Mouse (Mus musculus) intestine, postnatal 0 days (tissue): ENCODE measurements at regions not wholly inside any gene's neighbourhood (a gene's known extent, or its start where the extent isn't known, plus 50 kb on each side); places are given as distances from the start of the nearest gene placed in this dataset.

Experiments
- ATAC-seq: fragments of 200-750 bp; cut with Nextera tagmentation; 2 replicates; pipeline ENCODE4 v1.8.0; 2017; ENCODE audit warnings: mild to moderate bottlenecking, moderate TSS enrichment, moderate library complexity
- H3K27ac ChIP-seq: fragments of 300-500 bp; sonication (generic); 2 replicates; pipeline ENCODE4 v1.5.1; 2014; ENCODE audit warnings: mild to moderate bottlenecking, low read depth, low read length, moderate library complexity
- H3K27me3 ChIP-seq: fragments of 300-500 bp; sonication (generic); replicated peaks from 2 replicates; pipeline ENCODE4 v1.6.1; 2014; ENCODE audit warnings: low read length, mixed read lengths; ENCODE audit not compliant: control insufficient read depth, insufficient read depth
- H3K36me3 ChIP-seq: fragments of 300-500 bp; sonication (generic); 2 replicates; pipeline ENCODE4 v1.6.1; 2014; ENCODE audit warnings: mild to moderate bottlenecking, moderate library complexity; ENCODE audit not compliant: control insufficient read depth, insufficient read depth
- H3K4me1 ChIP-seq: fragments of 300-500 bp; sonication (generic); replicated peaks from 2 replicates; pipeline ENCODE4 v1.6.1; 2014; ENCODE audit warnings: antibody characterized with exemption, low read length, mixed read lengths; ENCODE audit not compliant: control insufficient read depth, insufficient read depth
- H3K4me2 ChIP-seq: fragments of 300-500 bp; sonication (generic); replicated peaks from 2 replicates; pipeline ENCODE4 v1.6.1; 2014; ENCODE audit warnings: low read depth, mild to moderate bottlenecking, moderate library complexity
- H3K4me3 ChIP-seq: fragments of 300-500 bp; sonication (generic); 2 replicates; pipeline ENCODE4 v1.5.1; 2014; ENCODE audit warnings: low read depth, low read length
- H3K9ac ChIP-seq: fragments of 300-500 bp; sonication (generic); 2 replicates; pipeline ENCODE4 v1.6.1; 2014; ENCODE audit warnings: mild to moderate bottlenecking, low read depth, low read length
- H3K9me3 ChIP-seq: fragments of 300-500 bp; sonication (generic); 2 replicates; pipeline ENCODE4 v1.6.1; 2016; ENCODE audit warnings: mixed run types; ENCODE audit not compliant: control insufficient read depth
- CTCF ChIP-seq: sonication (generic); IDR thresholded peaks from 2 replicates; pipeline ENCODE4 v1.5.1; 2016; ENCODE audit warnings: low read depth, mild to moderate bottlenecking, control low read depth, antibody characterized with exemption, moderate library complexity
- WGBS: fragments of 180-500 bp; shearing (Covaris S2); extraction: QIAGEN DNeasy Blood & Tissue Kit; methylation state at CpG from one replicate; pipeline ENCODE4 v1.1.7; 2014; 5-methylcytosine and 5-hydroxymethylcytosine counted together

DNA sequence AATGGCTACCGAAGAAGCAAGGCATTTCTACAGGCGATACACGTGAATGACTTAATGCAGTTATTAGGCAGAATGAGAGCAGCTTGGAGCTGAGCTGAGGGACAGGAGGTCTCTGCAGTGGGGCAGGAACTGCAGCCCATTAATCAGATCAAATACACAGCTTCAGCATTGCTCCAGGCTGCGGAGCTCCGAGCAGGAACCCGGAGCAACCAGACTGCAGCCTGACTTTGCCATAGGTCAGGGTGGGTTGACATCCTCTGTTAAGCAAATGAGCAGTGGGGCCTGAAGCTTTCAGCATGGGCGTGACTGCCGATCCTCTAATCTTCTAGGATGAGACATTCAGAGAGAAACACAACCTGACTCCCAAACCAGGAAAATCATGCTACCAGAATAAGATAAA is 555.4 kb upstream of the Slc35b3 start:
- no peak overlapping the region for H3K27ac ChIP-seq
- WGBS: 64% methylated on average over 8 of the region's 8 CpGs
- H3K4me1 ChIP-seq: no peaks in the 10 kb centered on the region
- no peak overlapping the region for H3K4me3 ChIP-seq
- no peak overlapping the region for H3K4me2 ChIP-seq
- H3K36me3 ChIP-seq: no peaks in the 10 kb centered on the region
- ATAC-seq: no peak
- H3K9ac ChIP-seq: no peak overlapping the region
- H3K9me3 ChIP-seq: no peaks in the 10 kb centered on the region
- no peak for TF ChIP-seq CTCF
- H3K27me3 ChIP-seq: no peaks in the 10 kb centered on the region

DNA sequence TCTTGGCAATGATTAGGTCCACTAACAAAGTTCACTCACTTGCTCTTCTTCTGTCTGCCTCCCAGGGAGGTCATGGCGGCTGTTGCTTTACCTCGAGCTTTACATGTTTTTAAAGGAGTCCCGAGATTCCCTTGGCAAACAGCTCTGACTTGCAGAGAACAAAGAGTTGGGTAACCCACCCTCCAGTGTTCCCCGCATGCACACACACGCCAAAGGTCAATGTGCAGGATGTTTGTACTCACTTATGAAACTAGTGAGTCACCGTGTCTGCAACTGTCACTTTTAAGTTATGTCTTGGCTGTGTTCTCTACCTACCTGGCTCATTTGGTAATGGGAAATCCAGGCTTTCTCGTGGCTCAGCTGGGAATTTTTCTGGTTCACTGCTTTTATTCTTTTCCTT is 529.1 kb upstream of the Slc35b3 start:
- Histone ChIP-seq H3K4me3 (no peak overlapping the region), H3K36me3 (no peaks in the 10 kb centered on the region), H3K4me1 (no peaks in the 10 kb centered on the region), H3K9me3 (no peaks in the 10 kb centered on the region), H3K27ac (no peak overlapping the region), H3K4me2 (no peak overlapping the region), H3K9ac (no peak overlapping the region), H3K27me3 (no peaks in the 10 kb centered on the region)
- TF ChIP-seq CTCF: no peak
- no peak for ATAC-seq
- 58% methylated on average over 7 of the region's 7 CpGs for WGBS

DNA sequence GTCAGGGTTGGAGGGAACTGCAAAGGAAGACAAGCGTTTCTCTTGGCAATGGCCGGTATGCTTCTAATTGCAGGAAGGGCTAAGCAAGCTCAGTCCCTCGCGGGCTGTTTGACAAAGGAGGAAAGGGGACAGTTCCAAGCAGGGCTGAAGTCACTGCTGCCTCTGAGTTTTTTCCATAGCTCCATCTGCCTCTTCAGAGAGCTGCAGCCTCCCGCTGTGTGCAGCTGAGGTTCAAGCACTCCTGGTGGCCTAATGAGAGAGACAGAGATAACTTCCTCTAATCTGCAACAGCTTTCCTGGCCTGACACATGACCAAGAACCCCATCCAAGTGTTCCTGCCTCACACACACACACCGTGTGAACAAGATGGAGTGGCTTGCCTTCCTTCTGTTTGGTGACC is 511.9 kb upstream of the Slc35b3 start:
- H3K9me3 ChIP-seq: no peaks in the 10 kb centered on the region
- no peak overlapping the region for H3K9ac ChIP-seq
- H3K36me3 ChIP-seq: no peaks in the 10 kb centered on the region
- no peak overlapping the region for H3K4me3 ChIP-seq
- H3K4me1 ChIP-seq: no peaks in the 10 kb centered on the region
- no peak for ATAC-seq
- 53% methylated on average over 6 of the region's 6 CpGs for WGBS
- no peak for TF ChIP-seq CTCF
- no peak overlapping the region for H3K4me2 ChIP-seq
- H3K27ac ChIP-seq: no peak overlapping the region
- H3K27me3 ChIP-seq: no peaks in the 10 kb centered on the region

DNA sequence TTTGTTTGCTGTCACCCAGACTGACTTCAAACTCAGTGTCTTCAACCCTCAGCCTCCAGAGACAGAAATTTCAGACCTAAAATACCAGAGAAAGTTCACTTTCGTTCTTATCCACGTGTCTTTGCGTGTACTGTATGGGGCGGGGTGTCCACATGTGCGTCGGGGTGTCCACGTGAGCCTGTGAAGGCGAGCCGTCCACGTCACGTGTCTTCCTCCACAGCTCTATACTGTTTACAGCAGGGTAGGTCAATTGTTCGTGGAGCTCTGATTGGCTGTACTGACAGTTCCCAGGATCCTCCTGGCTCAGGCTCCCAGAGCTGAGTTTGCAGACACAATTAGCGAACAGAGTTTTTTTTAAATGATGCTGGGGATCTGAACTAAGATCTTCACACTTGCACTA is 481.1 kb upstream of the Slc35b3 start:
- H3K9ac ChIP-seq: no peak overlapping the region
- no peaks in the 10 kb centered on the region for H3K9me3 ChIP-seq
- H3K4me1 ChIP-seq: no peaks in the 10 kb centered on the region
- no peak for TF ChIP-seq CTCF
- H3K36me3 ChIP-seq: no peaks in the 10 kb centered on the region
- no peak overlapping the region for H3K4me2 ChIP-seq
- WGBS: 91% methylated on average over 13 of the region's 13 CpGs
- no peak for ATAC-seq
- H3K4me3 ChIP-seq: no peak overlapping the region
- H3K27me3 ChIP-seq: no peaks in the 10 kb centered on the region
- H3K27ac ChIP-seq: no peak overlapping the region

DNA sequence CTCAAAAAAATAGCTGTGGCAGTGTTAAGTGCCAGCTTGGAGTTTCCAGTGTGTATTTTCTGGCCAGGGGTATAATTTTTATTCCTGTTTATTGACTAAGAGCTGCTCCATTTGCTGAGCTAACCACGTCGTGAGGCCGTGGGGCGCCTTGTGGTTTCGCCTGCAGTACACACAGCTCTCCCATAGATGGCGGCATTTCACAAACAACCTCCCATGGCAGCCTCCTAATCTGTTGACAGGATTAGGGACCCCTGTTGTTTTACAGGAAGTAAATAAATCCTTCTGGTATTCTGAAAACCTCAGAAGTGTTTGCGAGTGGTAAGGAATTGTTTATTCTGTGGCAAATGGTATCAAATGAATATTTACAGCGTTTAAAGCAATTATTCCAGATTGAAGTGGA is 480.2 kb upstream of the Slc35b3 start:
- ATAC-seq: peak; percentile 43; the same call in 1 of the 2 replicates
- whole genome bisulfite sequencing: 27% methylated on average over 8 of the region's 8 CpGs
- peak overlapping the region; percentile 47 for H3K4me2 ChIP-seq

DNA sequence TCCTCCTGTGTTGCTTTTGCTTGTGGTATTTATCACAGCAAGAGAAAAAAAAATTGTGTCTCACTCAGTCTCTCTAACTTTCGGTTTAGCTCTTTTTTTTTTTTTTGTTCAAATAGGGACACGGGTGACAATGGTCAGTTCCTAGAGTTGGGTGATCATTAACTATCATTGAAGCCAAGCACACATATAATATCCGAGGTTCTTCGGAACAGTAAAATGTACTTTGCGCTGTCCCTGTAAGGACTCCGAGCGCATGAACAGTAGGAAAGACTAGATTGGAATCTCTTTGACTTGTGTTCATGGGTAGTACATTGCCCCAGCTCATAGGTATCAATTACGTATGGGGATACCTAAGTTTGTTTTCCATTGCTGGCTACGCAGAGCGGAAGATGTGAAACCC is 479.7 kb upstream of the Slc35b3 start:
- no peaks in the 10 kb centered on the region for H3K4me1 ChIP-seq
- 61% methylated on average over 10 of the region's 10 CpGs for WGBS
- H3K9me3 ChIP-seq: no peaks in the 10 kb centered on the region
- peak; percentile 57 for ATAC-seq
- no peak for TF ChIP-seq CTCF
- no peak overlapping the region for H3K27ac ChIP-seq
- H3K36me3 ChIP-seq: no peaks in the 10 kb centered on the region
- no peak overlapping the region for H3K9ac ChIP-seq
- peak overlapping the region; percentile 47 for H3K4me2 ChIP-seq
- H3K4me3 ChIP-seq: peak overlapping the region; percentile 10; the same call in 1 of the 2 replicates
- no peaks in the 10 kb centered on the region for H3K27me3 ChIP-seq

More for the DNA sequence above, 480.2 kb upstream of the Slc35b3 start:
- H3K27me3 ChIP-seq: no peaks in the 10 kb centered on the region
- H3K4me1 ChIP-seq: no peaks in the 10 kb centered on the region
- no peaks in the 10 kb centered on the region for H3K36me3 ChIP-seq
- H3K9me3 ChIP-seq: no peaks in the 10 kb centered on the region
- H3K9ac ChIP-seq: no peak overlapping the region
- peak overlapping the region; percentile 10; the same call in 1 of the 2 replicates for H3K4me3 ChIP-seq
- no peak overlapping the region for H3K27ac ChIP-seq
- TF ChIP-seq CTCF: peak; percentile 86

DNA sequence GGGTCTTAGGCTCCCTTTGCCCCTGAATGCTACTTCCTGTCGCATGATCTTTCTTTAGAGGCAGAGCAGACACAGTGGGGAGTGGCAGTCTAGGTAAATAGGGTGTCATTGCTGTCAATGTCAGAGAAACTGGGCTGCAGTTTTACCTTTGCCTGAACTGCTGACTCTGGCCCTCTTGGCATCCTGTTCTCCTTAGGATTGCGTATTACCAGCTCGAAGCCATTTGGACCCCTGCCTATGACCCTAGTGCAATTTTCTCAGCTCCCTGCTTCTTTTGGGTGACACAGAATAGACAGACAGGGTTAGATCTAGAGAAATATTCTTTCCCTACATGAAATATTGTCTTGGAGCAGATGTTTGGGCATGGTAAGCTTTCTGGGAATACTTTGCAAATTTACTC is 467.3 kb upstream of the Slc35b3 start:
- Histone ChIP-seq H3K4me1 (no peaks in the 10 kb centered on the region), H3K9ac (no peak overlapping the region), H3K27me3 (no peaks in the 10 kb centered on the region), H3K9me3 (no peaks in the 10 kb centered on the region), H3K36me3 (no peaks in the 10 kb centered on the region), H3K4me2 (no peak overlapping the region), H3K4me3 (no peak overlapping the region), H3K27ac (no peak overlapping the region)
- no peak for TF ChIP-seq CTCF
- WGBS: 48% methylated on average over 3 of the region's 3 CpGs
- ATAC-seq: no peak
